ENCODE assay signal across 33 mouse cellular contexts in the genomic region with DNA sequence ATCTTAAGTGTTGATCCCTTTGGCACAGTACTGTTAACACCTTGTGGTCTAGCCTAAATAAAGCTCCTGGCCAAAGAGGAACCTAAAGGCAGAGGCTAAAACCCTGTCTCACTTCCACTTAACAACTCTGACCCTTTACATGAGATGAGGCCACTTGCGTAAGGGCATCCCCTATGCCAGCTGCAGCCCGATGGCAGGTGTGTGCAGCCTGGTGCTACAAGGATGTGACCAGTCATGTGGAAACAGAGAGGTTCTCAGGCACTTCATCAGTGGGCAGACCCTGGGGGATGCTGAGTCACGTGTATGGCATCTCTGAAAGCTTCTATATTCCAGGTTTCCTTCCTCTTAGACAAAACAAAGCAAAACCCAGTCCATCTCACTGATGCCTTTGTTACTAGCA. TPM values are rescaled to one million over a fixed set of nuclear protein-coding genes. Genes with fewer than 3 reads are reported as not detected.
A peak's percentile ranks its signal among the peaks of the same experiment; 100 is the strongest.
DNase-seq lines count a peak whose midpoint lies in the region; ATAC-seq and TF ChIP-seq lines count a peak whose summit lies in the region.
"Had no signal": no experiment of that assay in that cellular context is flagged by ENCODE, and none has a peak within 500 bp of the region (broad histone marks: within the 10 kb centered on the region; RNA-seq: fewer than 3 reads in every experiment).

No protein-coding gene starts in this region.

- H3K27ac ChIP-seq in forebrain, embryonic 14.5 days (ENCODE audit: low read depth, low read length): no peak overlapping the region
- H3K27ac ChIP-seq: hindbrain, embryonic 14.5 days; layer of hippocampus, adult 2 months; liver, embryonic 14.5 days; macrophage; neural tube, embryonic 15.5 days had no signal

- no peak overlapping the region for H3K4me2 ChIP-seq in forebrain, embryonic 14.5 days (ENCODE audit: low read length)
- H3K4me2 ChIP-seq: heart, embryonic 11.5 days; hindbrain, embryonic 14.5 days; neural tube, embryonic 15.5 days had no signal

- POLR2A ChIA-PET in Patski (lab: Charles Lee): no interaction called here

- CTCF ChIA-PET in Patski (lab: Charles Lee): interaction anchor here (0.9 to 1.4 kb wide), 4 partner anchors 10 to 102 kb away, joined by 3 to 5 read pairs (median 3); no protein-coding TSS in a partner anchor

- TF ChIP-seq CTCF in Patski (IDR thresholded peaks at IDR 0.05): no peak

- in situ Hi-C loops in Patski (cut with MboI; ENCODE audit: low pct_unique_long_range_greater_than_20kb): no loop called here

- no peaks in the 10 kb centered on the region for H3K36me3 ChIP-seq in megakaryocyte, embryonic 14.5 days (replicated peaks; ENCODE audit: low read length)
- no peaks in the 10 kb centered on the region for H3K36me3 ChIP-seq in forebrain, embryonic 14.5 days (ENCODE audit: control insufficient read depth, insufficient read depth, low read length)
- H3K36me3 ChIP-seq: neural tube, embryonic 15.5 days had no signal

- no peak overlapping the region for H3K9ac ChIP-seq in forebrain, embryonic 14.5 days (ENCODE audit: low read length)
- H3K9ac ChIP-seq: forebrain, postnatal 0 days; hindbrain, embryonic 14.5 days; liver, embryonic 14.5 days; neural tube, embryonic 15.5 days had no signal

- H3K27me3 ChIP-seq in Patski: peaks cover 2% of the 10 kb centered on the region
- peaks cover 74% of the 10 kb centered on the region for H3K27me3 ChIP-seq in megakaryocyte, embryonic 14.5 days (replicated peaks)
- no peaks in the 10 kb centered on the region for H3K27me3 ChIP-seq in forebrain, embryonic 14.5 days (replicated peaks; ENCODE audit: control insufficient read depth, insufficient read depth, low read length)

- H3K4me3 ChIP-seq in megakaryocyte, embryonic 14.5 days (replicated peaks): peak overlapping the region; percentile 11
- H3K4me3 ChIP-seq in forebrain, embryonic 14.5 days (ENCODE audit: low read depth, low read length): no peak overlapping the region
- H3K4me3 ChIP-seq: erythroblast, embryonic 14.5 days; layer of hippocampus, adult 2 months; neural tube, embryonic 15.5 days had no signal

- DNase-seq in 3T3-L1 (ENCODE audit: low read depth, low spot score) (peak; percentile 55), A20 (ENCODE audit: low read depth, low spot score) (peak; percentile 91), Patski (ENCODE audit: low read depth, low spot score) (peak; percentile 74)
- DNase-seq in forebrain, embryonic 14.5 days (ENCODE audit: low spot score): no peak
- DNase-seq in left cerebral cortex, adult 11 months (ENCODE audit: low spot score): no peak
- DNase-seq in adrenal gland, adult 2 months: no peak
- DNase-seq: adrenal gland, postnatal 10 days; cerebellum, adult 11 months; cerebellum, adult 9-11 months; forebrain, postnatal 0 days; gastrocnemius, postnatal 10 days; heart, adult 11 months; heart, postnatal 36 days; kidney, adult 11 months; kidney, postnatal 36 days; liver; lung, adult 2 months; lung, postnatal 10 days; midbrain, embryonic 14.5 days; retina, postnatal 1 day; right cerebral cortex, postnatal 14 days; thymus, adult 2 months; thymus, postnatal 4 days had no signal

- no peak for ATAC-seq in Patski
- no peak for ATAC-seq in forebrain, embryonic 14.5 days
- ATAC-seq: CD4-positive, CD25-positive, alpha-beta regulatory T cell, adult 4 months; forebrain, postnatal 0 days had no signal

- H3K4me1 ChIP-seq in megakaryocyte, embryonic 14.5 days: peaks cover 28% of the 10 kb centered on the region
- no peaks in the 10 kb centered on the region for H3K4me1 ChIP-seq in forebrain, embryonic 14.5 days (ENCODE audit: control insufficient read depth, insufficient read depth, low read length)
- H3K4me1 ChIP-seq: neural tube, embryonic 15.5 days had no signal

- H3K9me3 ChIP-seq in megakaryocyte, embryonic 14.5 days: no peaks in the 10 kb centered on the region
- H3K9me3 ChIP-seq in forebrain, embryonic 14.5 days (replicated peaks; ENCODE audit: control insufficient read depth, low read length): no peaks in the 10 kb centered on the region
- H3K9me3 ChIP-seq: neural tube, embryonic 15.5 days had no signal

- 75% methylated on average over 3 of the region's 3 CpGs for WGBS in forebrain, embryonic 14.5 days

RNA-seq across cellular contexts. Expression of a gene that starts 14.2 kb away (rescaled TPM):
- polyA plus RNA-seq in Patski (2021): 2.3 TPM
- 0.24 TPM in 1 of 2 replicates, not detected in the other for polyA plus RNA-seq in megakaryocyte, embryonic 14.5 days (2012; ENCODE audit: insufficient read depth, low replicate concordance)
- 0.48 TPM in 2 replicates for polyA plus RNA-seq in forebrain, embryonic 14.5 days (2014; fragmentation: Nextera tagmentation; extraction: Ambion mirVana)
- total RNA-seq in adrenal gland, adult 2 months (2021): 1 to 10 TPM; 2.0 to 3.6 TPM
- polyA plus RNA-seq in adrenal gland, adult 2 months (2012; rRNA removed): 1.1 and 1.8 TPM in 2 replicates
- total RNA-seq: monocyte, adult 5-6 weeks had no signal
- polyA plus RNA-seq: erythroblast, embryonic 14.5 days; macrophage had no signal

RNA-seq across cellular contexts. Expression of a gene that starts 41.6 kb away (rescaled TPM):
- polyA plus RNA-seq in Patski (2021): 0.19 TPM
- polyA plus RNA-seq in megakaryocyte, embryonic 14.5 days (2012; ENCODE audit: insufficient read depth, low replicate concordance): 57.8 and 98.1 TPM in 2 replicates
- polyA plus RNA-seq in forebrain, embryonic 14.5 days (2014; fragmentation: Nextera tagmentation; extraction: Ambion mirVana): 0.32 and 0.57 TPM in 2 replicates
- 1 to 10 TPM; 1.6 to 1.8 TPM for total RNA-seq in adrenal gland, adult 2 months (2021)
- 2.6 and 2.7 TPM in 2 replicates for polyA plus RNA-seq in adrenal gland, adult 2 months (2012; rRNA removed)
- total RNA-seq: layer of hippocampus, adult 2 months had no signal

RNA-seq across cellular contexts. Expression of a gene that starts 55.7 kb away (rescaled TPM):
- polyA plus RNA-seq in Patski (2021): 111 TPM
- 96.0 and 156 TPM in 2 replicates for polyA plus RNA-seq in megakaryocyte, embryonic 14.5 days (2012; ENCODE audit: insufficient read depth, low replicate concordance)
- 213 and 251 TPM in 2 replicates for polyA plus RNA-seq in forebrain, embryonic 14.5 days (2014; fragmentation: Nextera tagmentation; extraction: Ambion mirVana)
- total RNA-seq in adrenal gland, adult 2 months (2021): 10 to 100 TPM; 59.4 to 62.2 TPM
- 41.5 and 43.2 TPM in 2 replicates for polyA plus RNA-seq in adrenal gland, adult 2 months (2012; rRNA removed)

Comparison
In these comparisons a context has a peak if more than half of its experiments do, and no peak if none do; other contexts are left out.
1. DNase-seq: peak in 3T3-L1 (single experiment), A20 (single experiment) and Patski (single experiment); none in forebrain, embryonic 14.5 days (single experiment), left cerebral cortex, adult 11 months (single experiment) and adrenal gland, adult 2 months (single experiment).
2. RNA of a gene that starts 41.6 kb away (polyA plus RNA-seq): 57.8 to 98.1 TPM in megakaryocyte, embryonic 14.5 days; 2.6 to 2.7 TPM in adrenal gland, adult 2 months, 0.32 to 0.57 TPM in forebrain, embryonic 14.5 days and 0.19 TPM in Patski (single experiment); every median in the first group is over 10 times any median in the second.